21 mouse cellular contexts compared by ENCODE assay signal in the genomic region with DNA sequence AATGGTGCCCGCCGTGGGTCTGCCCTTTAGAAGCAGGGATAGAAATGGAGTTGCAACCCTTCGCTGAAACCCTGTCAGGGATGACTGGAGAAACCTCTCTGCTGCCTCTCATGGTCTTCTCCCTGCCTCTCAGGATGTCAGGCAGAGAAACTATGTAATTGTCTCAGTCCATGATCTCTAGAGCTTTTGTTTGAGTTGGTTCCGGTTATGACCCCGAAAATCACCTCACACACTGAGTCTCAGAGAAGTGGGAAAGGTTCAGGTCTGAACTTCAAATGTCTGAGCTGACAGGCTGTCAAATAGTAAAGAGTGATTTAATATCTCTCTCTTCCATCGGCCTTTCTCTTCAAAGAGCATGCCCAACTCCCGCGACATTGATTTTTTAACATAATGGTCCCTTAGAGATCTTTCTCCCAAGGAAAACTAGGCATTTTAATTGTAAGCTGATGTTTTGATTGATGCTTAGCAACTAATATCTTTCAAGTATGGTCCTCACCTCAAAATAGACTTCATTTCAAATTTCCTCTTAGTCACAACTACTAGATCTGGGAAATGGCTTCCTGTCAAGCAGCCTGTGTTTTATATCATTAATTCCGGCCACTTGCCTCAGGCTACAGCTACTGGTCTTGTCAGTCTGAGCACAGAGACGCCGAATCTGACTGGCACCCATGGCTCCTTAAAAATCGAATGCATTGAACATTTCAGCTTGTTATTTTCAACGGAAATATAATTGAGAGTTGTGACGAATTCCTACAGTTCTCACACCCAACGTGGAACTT.
A peak's percentile ranks its signal among the peaks of the same experiment; 100 is the strongest.
DNase-seq lines count a peak whose midpoint lies in the region; ATAC-seq lines count a peak whose summit lies in the region.
"Had no signal": no experiment of that assay in that cellular context is flagged by ENCODE, and none has a peak within 500 bp of the region (broad histone marks: within the 10 kb centered on the region; RNA-seq: fewer than 3 reads in every experiment).

No protein-coding gene starts in this region.

- peak overlapping the region; percentile 27; the same call in 1 of the 2 replicates for H3K4me2 ChIP-seq in kidney, embryonic 15.5 days
- H3K4me2 ChIP-seq in hindbrain, embryonic 14.5 days (replicated peaks): peak overlapping the region; percentile 10; the same call in 1 of the 2 replicates
- H3K4me2 ChIP-seq in neural tube, embryonic 14.5 days (ENCODE audit: low read depth, low read length): no peak overlapping the region
- H3K4me2 ChIP-seq: embryonic facial prominence, embryonic 13.5 days; liver, embryonic 12.5 days had no signal

- no peaks in the 10 kb centered on the region for H3K36me3 ChIP-seq in kidney, embryonic 15.5 days
- H3K36me3 ChIP-seq in hindbrain, embryonic 14.5 days (replicated peaks; ENCODE audit: control insufficient read depth, insufficient read depth): no peaks in the 10 kb centered on the region
- H3K36me3 ChIP-seq in neural tube, embryonic 14.5 days (ENCODE audit: control insufficient read depth, insufficient read depth, low read length): no peaks in the 10 kb centered on the region
- H3K36me3 ChIP-seq: embryonic facial prominence, embryonic 13.5 days; heart, embryonic 10.5 days; limb, embryonic 10.5 days; liver, embryonic 12.5 days had no signal

- no peak for ATAC-seq in kidney, embryonic 15.5 days (replicated peaks; ENCODE audit: low FRiP score)
- ATAC-seq in hindbrain, embryonic 14.5 days (ENCODE audit: low FRiP score): no peak; the same call in 1 of the 2 replicates
- ATAC-seq in neural tube, embryonic 14.5 days (ENCODE audit: low read depth): no peak
- ATAC-seq: intestine, postnatal 0 days; liver, embryonic 12.5 days had no signal

- 44% methylated on average over 15 of the region's 15 CpGs for WGBS in kidney, embryonic 15.5 days
- 42% methylated on average over 15 of the region's 15 CpGs for WGBS in hindbrain, embryonic 14.5 days
- WGBS in neural tube, embryonic 14.5 days: 36% methylated on average over 15 of the region's 15 CpGs

- H3K27ac ChIP-seq in kidney, embryonic 15.5 days: no peak overlapping the region
- H3K27ac ChIP-seq in hindbrain, embryonic 14.5 days: peak overlapping the region; percentile 72
- peak overlapping the region; percentile 23; the same call in 1 of the 2 replicates for H3K27ac ChIP-seq in neural tube, embryonic 14.5 days (ENCODE audit: low read depth, low read length)
- H3K27ac ChIP-seq: embryonic facial prominence, embryonic 13.5 days; gastrocnemius, adult 2 months; heart, embryonic 10.5 days; limb, embryonic 10.5 days; liver, embryonic 12.5 days had no signal

- H3K9me3 ChIP-seq in kidney, embryonic 15.5 days (replicated peaks): no peaks in the 10 kb centered on the region
- no peaks in the 10 kb centered on the region for H3K9me3 ChIP-seq in hindbrain, embryonic 14.5 days (ENCODE audit: control insufficient read depth, low read length)
- H3K9me3 ChIP-seq in neural tube, embryonic 14.5 days (ENCODE audit: control insufficient read depth, low read length): no peaks in the 10 kb centered on the region
- H3K9me3 ChIP-seq: embryonic facial prominence, embryonic 13.5 days; heart, embryonic 10.5 days; limb, embryonic 10.5 days; liver, embryonic 12.5 days had no signal

- no peaks in the 10 kb centered on the region for H3K27me3 ChIP-seq in kidney, embryonic 15.5 days
- no peaks in the 10 kb centered on the region for H3K27me3 ChIP-seq in hindbrain, embryonic 14.5 days (ENCODE audit: control insufficient read depth, insufficient read depth, low read length)
- no peaks in the 10 kb centered on the region for H3K27me3 ChIP-seq in neural tube, embryonic 14.5 days (ENCODE audit: control insufficient read depth, insufficient read depth, low read length)
- H3K27me3 ChIP-seq: CH12.LX; embryonic facial prominence, embryonic 13.5 days; liver, embryonic 12.5 days had no signal

- H3K4me1 ChIP-seq in kidney, embryonic 15.5 days: peaks cover 12% of the 10 kb centered on the region; the same call in 1 of the 2 replicates
- peaks cover 25% of the 10 kb centered on the region for H3K4me1 ChIP-seq in hindbrain, embryonic 14.5 days (replicated peaks; ENCODE audit: control insufficient read depth, insufficient read depth, low read length)
- H3K4me1 ChIP-seq in neural tube, embryonic 14.5 days (ENCODE audit: control insufficient read depth, insufficient read depth, low read length): peaks cover 16% of the 10 kb centered on the region
- H3K4me1 ChIP-seq: liver, embryonic 12.5 days had no signal

- H3K4me3 ChIP-seq in kidney, embryonic 15.5 days (replicated peaks): no peak overlapping the region
- H3K4me3 ChIP-seq in hindbrain, embryonic 14.5 days (replicated peaks; ENCODE audit: low read length): no peak overlapping the region
- no peak overlapping the region for H3K4me3 ChIP-seq in neural tube, embryonic 14.5 days (ENCODE audit: low read depth, low read length)
- H3K4me3 ChIP-seq: embryonic facial prominence, embryonic 13.5 days; gastrocnemius, adult 2 months; heart, embryonic 10.5 days; limb, embryonic 10.5 days; liver, embryonic 12.5 days had no signal

- peak; percentile 19 to 24 for DNase-seq in cerebellum, postnatal 14 days
- no peak for DNase-seq in cerebellum, adult 8-10 months
- DNase-seq in kidney, postnatal 25 days: no peak
- DNase-seq in hindbrain, embryonic 14.5 days (ENCODE audit: low spot score): no peak
- no peak for DNase-seq in c-Kit-positive CD71-positive TER-119-positive erythroid progenitor cells, embryonic 14.5 days (ENCODE audit: low spot score)
- no peak for DNase-seq in lung, adult 18-20 months
- DNase-seq: adrenal gland, postnatal 14 days; cerebellum, adult 9-11 months; gastrocnemius, adult 2 months; heart, postnatal 36 days; layer of hippocampus, postnatal 36 days; right cerebral cortex, postnatal 4 days; thymus, postnatal 25 days had no signal

- no peak overlapping the region for H3K9ac ChIP-seq in kidney, embryonic 15.5 days
- no peak overlapping the region for H3K9ac ChIP-seq in hindbrain, embryonic 14.5 days
- H3K9ac ChIP-seq in neural tube, embryonic 14.5 days (replicated peaks; ENCODE audit: low read depth, low read length): no peak overlapping the region
- H3K9ac ChIP-seq: embryonic facial prominence, embryonic 13.5 days; liver, embryonic 12.5 days had no signal

Comparison
In these comparisons a context has a peak if more than half of its experiments do, and no peak if none do; other contexts are left out.
1. DNase-seq: peak in cerebellum, postnatal 14 days (2 of 2); none in cerebellum, adult 8-10 months (single experiment), kidney, postnatal 25 days (0 of 2), hindbrain, embryonic 14.5 days (single experiment), c-Kit-positive CD71-positive TER-119-positive erythroid progenitor cells, embryonic 14.5 days (single experiment) and lung, adult 18-20 months (0 of 2).